Mouse (Mus musculus) heart, adult 9 months (tissue): ENCODE measurements around the gene Cmtm3.
A peak's percentile ranks its signal among the peaks of the same experiment; 100 is the strongest.

Source experiments
- DNase-seq, 2 experiments: peaks; one replicate each; pipeline ENCODE4 v3.0.0; 2022; ENCODE audit warnings: low spot score in 2 of 2

The Cmtm3 gene

GRCm38 (mm10) chr8:104342426-104342825, 3.2 kb downstream of the Cmtm3 start:
- DNase-seq: no peak

- DNase-seq: peak; percentile 72 to 79
Measured at GRCm38 (mm10) chr8:104343957-104344356, 4.7 kb downstream of the Cmtm3 start.

DNA sequence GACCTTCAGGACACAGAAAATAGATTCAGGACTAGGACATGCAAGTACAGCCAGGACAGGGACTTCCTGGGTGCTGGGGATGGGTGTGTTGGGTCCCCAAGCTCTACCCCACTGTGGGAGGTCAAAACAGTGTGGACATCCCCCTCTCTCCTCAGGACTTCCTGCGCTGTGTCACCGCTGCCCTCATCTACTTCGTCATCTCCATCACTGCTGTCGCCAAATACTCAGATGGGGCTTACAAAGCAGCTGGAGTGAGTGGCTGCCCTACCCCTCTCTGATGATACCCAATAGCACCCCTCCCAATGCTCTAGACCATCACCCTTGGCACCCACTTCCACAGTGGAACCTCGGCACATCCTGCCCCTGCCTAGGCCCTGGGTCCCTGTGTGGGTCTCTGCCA, 5.4 kb downstream of the Cmtm3 start:
- DNase-seq: no peak

GRCm38 (mm10) chr8:104346706-104347105, 7.5 kb downstream of the Cmtm3 start:
- DNase-seq: no peak

DNA sequence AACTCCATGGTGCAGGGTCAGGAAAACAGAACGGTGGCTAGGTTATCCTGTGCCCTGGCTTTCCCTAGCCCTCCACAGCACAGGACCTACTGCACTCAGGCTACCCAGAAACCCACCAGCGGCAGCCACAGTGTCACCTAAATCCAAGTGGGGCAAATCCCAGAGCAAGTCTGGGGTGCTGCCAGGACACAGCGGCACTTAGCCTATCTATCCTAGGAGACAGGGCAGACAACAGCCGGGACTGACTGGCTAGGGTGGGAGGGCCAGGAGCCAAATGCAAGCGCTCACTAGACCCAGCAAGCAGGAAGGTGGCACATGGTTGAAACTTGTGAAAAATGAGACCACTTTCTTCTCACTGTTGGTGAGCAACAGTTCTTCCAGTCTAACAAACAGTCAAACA, 9.8 kb downstream of the Cmtm3 start:
- DNase-seq: peak; percentile 18 to 35

DNA sequence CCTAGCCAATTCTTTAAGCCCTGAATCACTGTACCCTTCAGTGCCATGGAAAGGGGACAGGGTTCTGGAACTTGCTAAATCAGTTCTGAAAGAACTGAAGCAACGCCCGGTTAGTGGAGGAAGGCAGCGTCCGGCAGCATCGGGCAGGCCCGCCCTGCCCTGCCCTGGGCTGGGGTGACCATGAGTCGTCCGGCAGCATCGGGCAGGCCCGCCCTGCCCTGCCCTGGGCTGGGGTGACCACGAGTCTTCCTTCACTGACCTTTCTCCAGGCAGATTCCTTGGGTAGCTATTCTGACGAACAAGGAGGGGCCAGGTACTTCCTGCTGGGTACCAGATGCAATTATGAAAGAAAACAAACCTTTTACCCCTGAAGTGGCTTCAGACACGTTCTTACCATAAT, 10.8 kb downstream of the Cmtm3 start:
- DNase-seq: no peak

DNA sequence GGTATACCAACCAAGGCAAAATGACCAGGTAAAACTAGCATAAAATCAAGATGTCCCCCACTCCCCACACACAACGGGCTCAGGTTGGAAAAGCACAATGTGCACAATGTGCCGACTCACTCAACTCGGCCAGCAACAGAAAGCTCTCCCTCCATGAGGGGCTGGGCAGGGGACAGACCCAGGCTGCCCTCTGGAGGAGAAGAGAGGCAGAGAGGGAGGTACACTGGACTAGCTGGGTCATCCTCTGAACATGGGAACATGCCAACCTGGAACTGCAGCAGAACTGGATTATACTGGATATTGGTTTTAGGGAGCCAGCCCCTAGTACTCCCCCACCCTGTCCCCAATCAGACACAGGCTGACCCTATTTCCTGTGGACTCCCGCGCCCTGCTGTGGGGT, 14.0 kb downstream of the Cmtm3 start:
- no peak for DNase-seq

GRCm38 (mm10) chr8:104354504-104354903, 15.3 kb downstream of the Cmtm3 start:
- no peak for DNase-seq

DNA sequence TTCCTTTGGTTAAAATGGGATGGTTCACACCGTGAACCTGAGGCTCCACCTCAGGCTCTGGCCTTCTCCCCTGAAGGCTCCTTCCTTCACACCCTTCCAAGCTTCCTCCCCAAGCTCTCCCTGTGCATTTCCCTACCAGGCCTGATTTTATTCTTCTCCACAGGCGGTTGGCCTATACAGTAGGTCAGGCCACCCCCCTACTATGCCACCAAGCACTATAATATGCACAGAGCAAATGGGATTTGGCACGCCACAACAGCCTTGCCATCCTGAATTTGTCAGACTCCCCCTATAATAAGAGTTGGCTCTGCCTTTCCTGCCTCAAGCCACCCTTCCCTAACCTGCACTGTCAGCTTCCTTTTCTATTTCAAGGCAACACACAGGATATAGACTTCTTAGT, 19.4 kb downstream of the Cmtm3 start:
- DNase-seq: no peak

DNA sequence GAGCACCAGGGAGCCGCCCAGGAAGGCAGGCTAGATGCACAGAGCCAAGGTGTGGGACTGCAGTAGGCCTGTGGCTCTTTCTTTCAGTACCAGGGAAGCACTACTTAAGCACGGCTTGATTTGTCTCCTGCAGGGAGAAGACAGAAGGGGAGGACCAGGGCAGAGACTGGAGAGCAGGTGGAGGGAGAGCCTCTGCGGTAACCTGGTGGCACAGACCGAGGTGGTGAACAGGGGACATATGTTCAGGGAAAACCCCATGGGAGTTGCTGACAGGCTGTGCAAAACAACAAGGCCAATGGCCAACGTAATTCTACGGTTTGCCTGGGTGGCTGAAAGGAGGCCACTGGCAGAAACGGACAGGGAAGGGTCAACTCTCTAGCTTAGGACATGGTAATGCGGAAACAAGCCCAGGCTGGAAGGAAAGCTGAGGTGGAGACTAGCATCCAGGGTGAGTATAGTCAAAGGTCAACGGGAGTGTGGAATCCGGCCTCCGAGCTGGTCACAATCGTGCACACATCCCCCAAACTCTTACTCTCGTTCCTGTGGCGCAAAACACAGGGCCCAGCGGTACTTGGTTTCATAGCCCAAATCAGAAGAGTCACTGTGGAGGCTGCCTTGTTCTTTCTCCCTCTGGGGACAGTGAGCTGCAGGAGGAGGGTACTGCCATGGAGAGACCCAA, 20.7 kb downstream of the Cmtm3 start:
- DNase-seq: no peak

DNA sequence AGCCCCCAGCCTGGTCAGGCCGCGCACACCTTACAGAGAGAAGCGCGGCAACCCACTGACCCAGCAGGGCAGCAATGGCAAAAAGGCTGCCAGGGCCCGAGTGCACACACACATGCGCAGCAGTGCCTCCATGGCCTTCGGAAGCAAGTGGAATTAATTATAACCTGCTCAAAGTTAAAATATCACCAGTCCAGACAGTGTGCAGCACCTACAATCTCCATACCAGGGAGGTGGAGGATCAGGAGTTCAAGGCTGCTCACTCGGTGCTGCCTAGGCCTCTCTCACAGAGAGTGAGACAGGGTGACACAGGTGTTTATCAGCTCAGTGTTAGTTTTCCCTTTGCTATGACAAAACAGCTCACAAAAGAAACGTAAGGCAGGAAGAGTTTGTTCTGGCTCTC, 26.5 kb downstream of the Cmtm3 start:
- no peak for DNase-seq

GRCm38 (mm10) chr8:104367398-104367797, 28.2 kb downstream of the Cmtm3 start:
- no peak for DNase-seq

GRCm38 (mm10) chr8:104369591-104369990, 30.4 kb downstream of the Cmtm3 start:
- no peak for DNase-seq

- peak; percentile 32 to 39 for DNase-seq
Measured at GRCm38 (mm10) chr8:104370071-104370470, 30.9 kb downstream of the Cmtm3 start.

DNA sequence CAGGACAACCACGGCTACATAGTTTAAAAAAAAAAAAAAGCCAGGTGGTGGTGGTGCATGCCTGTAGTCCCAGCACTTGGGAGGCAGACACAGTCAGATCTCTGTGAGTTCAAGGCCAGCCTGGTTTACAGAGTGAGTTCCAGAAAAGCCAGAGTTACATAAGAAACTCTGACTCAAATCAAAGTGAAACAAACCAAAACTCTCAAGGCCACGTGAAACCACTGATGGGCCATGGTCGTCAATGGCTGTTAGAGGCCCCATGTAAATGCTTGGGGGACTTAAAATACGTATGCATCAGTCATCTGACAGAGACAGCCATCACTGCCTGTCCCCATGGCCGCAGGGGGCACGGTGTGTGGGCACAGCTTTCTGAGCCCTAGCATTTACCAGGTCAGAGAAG, 31.9 kb downstream of the Cmtm3 start:
- no peak for DNase-seq

GRCm38 (mm10) chr8:104373779-104374178, 34.6 kb downstream of the Cmtm3 start:
- DNase-seq: no peak

DNA sequence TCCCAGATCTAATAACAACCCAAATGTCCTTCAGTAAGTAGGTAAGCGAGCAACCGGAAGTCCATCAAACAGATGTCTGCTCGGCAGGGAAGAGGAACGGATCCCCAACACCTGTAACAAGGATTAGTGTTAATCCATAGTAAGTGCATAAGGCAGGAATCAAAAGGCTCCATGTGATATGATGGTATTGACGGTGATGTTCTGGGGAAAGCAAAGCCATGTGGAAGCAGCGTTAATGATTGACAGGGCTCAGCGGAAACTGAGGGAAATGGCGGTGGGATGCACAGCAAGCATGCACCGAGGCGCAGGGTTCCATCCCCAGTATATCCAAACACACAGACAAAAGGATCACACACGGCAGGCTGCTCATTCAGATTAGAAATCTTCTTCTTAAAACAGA, 35.1 kb downstream of the Cmtm3 start:
- DNase-seq: no peak

GRCm38 (mm10) chr8:104374864-104375846, 35.9 kb downstream of the Cmtm3 start:
- DNase-seq: peak; percentile 53 to 58

GRCm38 (mm10) chr8:104375959-104376358, 36.7 kb downstream of the Cmtm3 start:
- DNase-seq: no peak

DNA sequence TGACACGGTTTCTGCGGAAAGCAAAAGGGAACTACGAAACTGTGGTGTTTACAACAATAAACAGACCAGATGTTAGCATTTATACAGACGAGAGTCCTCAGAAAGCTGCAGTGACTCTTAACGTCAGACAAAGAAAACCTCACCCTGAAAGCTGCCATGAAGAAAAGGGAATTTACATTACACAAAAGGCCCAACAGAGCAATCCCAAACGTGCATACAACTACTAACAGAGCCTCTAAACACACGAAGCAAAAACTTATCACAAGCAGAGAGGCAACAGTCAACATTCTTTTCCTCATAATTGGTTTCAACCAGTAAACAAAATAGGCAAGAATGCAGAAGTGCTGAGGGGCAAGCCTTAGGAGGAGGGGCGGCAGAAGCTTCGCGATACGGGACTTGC, 37.5 kb downstream of the Cmtm3 start:
- DNase-seq: no peak

- DNase-seq: no peak
Measured at GRCm38 (mm10) chr8:104379301-104379836, 40.2 kb downstream of the Cmtm3 start.

DNA sequence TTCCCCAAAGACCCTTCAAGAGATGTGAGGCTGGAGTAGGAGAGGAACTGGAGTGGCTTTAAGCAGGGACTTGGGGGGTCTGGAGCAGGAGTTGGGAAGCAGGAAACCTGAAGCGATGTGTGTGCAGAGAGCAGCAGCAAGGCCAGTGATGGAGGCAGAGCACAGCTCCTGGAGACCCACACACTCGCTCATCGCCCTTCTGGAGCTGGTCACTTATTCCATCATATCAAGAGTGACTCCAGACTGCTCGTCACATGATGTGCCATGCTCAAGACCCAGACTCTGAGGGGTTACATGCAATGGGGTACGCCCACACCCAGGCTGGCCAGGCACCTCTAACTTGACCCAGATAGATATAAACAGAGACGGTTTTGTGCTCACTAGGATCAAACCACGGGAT, 41.1 kb downstream of the Cmtm3 start:
- DNase-seq: no peak

DNA sequence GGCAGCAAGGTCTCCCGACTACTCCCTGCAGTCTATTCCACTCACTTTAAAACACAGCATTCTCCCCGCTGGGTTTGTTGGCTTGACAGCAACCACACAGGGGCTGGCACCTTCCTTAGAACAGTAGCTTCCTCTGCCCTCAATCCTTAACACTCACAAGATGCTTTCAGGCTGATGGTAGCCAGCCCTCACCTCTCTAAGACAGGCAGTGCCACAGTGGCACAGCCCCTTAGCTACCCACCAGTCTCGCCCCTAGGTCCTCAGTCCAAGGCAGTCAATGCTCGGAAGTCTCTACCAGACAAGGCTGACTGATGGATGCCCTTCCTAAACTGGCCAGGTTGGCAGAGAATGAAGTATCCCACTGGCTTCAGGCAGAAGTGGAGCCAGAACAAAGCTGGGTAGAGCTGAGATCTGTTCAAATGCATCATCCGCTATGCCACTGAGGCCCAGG, 41.8 kb downstream of the Cmtm3 start:
- DNase-seq: no peak
